Mouse (Mus musculus): ENCODE results near the gene Nemp1.

Nemp1 gene

DNA sequence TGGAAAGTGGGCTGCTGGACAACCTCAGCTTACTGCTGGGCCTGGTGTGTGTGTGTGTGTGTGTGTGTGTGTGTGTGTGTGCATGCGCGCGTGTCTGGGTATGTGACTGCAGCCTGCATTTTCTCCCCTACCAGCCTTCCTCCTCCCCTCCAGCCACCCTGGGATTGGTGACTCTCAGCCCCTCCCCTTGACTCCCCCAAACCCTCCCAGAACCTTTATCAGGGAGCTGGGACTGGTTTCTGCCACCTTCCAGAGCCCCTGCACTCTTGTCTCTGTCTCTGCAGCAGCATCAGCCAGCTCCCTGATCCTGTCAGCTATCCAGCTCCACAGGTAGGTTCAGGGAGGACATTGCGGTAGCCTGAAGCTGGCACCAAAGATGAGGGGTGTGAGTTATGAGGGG lies 58.4 kb downstream of the Nemp1 start:
- no peak for DNase-seq (ENCODE audit: low spot score)

GRCm38 (mm10) chr10:127728437-127728836 lies 61.7 kb downstream of the Nemp1 start:
- no peak for DNase-seq (ENCODE audit: low spot score)

- DNase-seq (ENCODE audit: low spot score) = no peak
Measured at GRCm38 (mm10) chr10:127730285-127730932, 63.7 kb downstream of the Nemp1 start.

GRCm38 (mm10) chr10:127730933-127731310 lies 64.2 kb downstream of the Nemp1 start:
- DNase-seq (ENCODE audit: low spot score) = no peak

DNA sequence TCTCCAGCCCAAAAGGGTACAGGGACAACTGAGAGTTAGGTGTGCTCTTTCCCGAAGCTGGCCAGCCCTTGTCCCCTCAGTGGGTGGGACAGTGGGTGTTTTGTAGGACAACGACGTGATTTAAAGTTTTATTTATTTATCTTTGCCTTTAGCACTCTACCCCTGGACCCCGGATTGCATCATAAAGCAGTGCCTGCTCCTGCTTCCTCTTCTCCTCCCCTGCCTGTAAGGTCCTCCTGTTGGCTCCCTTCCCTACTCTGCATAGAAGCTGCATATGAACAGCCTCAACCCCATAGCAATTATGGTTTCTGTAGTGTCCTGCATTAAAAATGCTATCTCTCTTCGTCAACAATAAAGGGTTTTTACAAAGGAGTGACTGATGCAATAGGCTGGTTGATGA lies 64.7 kb downstream of the Nemp1 start:
- no peak for DNase-seq (ENCODE audit: low spot score)

- DNase-seq (ENCODE audit: low spot score) = no peak
Measured at GRCm38 (mm10) chr10:127734434-127734833, 67.7 kb downstream of the Nemp1 start.

- DNase-seq (ENCODE audit: low spot score) = no peak
Measured at GRCm38 (mm10) chr10:127736266-127736665, 69.6 kb downstream of the Nemp1 start.

DNA sequence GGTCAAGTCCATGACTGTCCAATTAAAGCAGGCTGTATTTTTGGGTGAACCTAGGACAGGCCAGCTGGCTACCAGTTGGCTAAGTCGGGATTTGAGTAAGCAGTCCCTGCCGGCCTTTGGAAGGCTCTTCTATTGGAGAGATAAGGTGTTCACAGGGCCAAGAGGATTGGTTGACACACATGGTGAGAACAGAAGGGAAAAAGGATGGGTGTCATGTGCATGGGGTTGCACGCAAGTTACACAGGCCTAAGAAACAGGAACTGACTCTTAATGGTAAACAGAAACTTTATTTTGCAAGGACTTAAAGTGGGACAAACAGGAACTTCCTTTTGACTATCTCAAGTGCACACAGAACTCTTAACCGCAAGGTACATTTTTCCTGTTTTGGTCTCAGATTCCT lies 70.2 kb downstream of the Nemp1 start:
- no peak for DNase-seq (ENCODE audit: low spot score)

DNA sequence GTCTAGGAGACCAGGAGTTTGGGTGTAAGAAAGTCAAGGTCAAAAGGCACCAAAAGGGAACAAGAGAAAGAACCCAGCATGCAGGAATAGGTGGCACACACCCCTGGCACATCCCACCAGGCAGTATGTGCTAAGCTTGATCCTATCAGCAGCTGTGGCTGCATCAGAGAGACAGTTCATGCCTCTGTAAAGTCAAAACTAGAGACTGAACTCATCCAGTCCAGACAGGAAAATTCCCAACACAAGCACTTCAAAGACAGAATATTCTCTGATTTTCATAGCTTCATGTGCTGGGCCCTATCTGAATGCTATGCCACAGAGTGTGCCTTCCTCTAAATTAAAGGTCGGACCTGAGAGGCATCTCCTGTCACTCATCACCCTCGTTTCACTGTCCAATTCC lies 70.9 kb downstream of the Nemp1 start:
- no peak for DNase-seq (ENCODE audit: low spot score)

DNA sequence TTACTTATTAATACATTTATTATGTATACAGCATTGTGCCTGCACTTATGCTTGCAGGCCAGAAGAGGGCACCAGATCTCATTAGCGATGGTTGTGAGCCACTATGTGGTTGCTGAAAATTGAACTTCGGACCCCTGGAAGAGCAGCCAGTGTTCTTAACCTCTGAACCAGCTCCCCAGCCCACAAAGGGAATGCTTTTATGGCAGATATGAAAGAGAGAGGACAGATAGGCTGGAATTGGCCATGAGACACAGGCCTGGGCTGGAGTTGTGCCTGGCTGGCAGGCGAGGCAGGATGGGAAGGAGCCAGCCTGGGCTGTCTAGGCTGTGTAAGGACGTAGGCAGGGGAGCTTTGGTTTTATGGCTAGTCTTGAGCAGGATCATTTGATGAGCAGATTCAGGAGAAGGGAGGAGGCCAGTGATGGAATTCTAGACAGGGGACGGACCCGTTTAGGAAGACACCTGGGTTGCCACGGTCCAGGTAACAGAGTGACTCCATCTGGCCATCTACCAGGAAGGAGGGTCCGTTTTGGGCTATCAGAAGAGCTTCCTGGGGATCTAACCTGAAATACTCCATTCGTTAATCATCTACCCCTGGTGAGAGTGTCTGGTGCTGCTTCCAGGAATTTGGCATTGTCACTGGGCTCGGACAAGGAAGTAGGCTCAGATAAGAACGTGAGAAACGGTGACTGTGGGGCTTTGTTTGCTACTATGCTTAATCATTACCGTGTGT lies 71.6 kb downstream of the Nemp1 start:
- no peak for DNase-seq (ENCODE audit: low spot score)

GRCm38 (mm10) chr10:127739083-127739660 lies 72.5 kb downstream of the Nemp1 start, which contains the start of gene Zbtb39:
TSS of gene Zbtb39 (plus strand) at chr10:127739538.
- DNase-seq (ENCODE audit: low spot score) = peak; percentile 81

GRCm38 (mm10) chr10:127739661-127740161 lies 73.0 kb downstream of the Nemp1 start:
- DNase-seq (ENCODE audit: low spot score) = peak; percentile 26

GRCm38 (mm10) chr10:127744661-127745060 lies 78.0 kb downstream of the Nemp1 start:
- no peak for DNase-seq (ENCODE audit: low spot score)

DNA sequence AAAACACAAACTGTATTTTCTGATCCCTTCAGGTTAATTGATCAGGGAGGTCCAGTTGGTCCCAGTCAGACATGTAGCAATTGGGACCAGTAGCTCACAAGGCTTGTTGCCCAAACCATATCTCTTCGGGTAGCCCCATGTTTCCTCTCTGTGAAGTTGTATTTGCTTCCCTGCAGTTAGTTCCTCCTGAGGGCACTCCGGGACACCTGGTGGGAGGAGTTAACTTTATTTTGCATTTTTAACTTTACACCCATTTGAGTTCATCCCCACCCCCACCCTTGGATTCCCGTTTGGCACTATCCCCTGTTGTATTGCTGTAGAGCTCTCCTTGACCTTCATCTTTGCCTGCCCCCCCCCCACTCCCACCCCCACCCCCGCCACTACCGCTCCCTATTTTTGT lies 79.2 kb downstream of the Nemp1 start:
- DNase-seq (ENCODE audit: low spot score) = no peak

- no peak for DNase-seq (ENCODE audit: low spot score)
Measured at GRCm38 (mm10) chr10:127747254-127747653, 80.6 kb downstream of the Nemp1 start.

DNA sequence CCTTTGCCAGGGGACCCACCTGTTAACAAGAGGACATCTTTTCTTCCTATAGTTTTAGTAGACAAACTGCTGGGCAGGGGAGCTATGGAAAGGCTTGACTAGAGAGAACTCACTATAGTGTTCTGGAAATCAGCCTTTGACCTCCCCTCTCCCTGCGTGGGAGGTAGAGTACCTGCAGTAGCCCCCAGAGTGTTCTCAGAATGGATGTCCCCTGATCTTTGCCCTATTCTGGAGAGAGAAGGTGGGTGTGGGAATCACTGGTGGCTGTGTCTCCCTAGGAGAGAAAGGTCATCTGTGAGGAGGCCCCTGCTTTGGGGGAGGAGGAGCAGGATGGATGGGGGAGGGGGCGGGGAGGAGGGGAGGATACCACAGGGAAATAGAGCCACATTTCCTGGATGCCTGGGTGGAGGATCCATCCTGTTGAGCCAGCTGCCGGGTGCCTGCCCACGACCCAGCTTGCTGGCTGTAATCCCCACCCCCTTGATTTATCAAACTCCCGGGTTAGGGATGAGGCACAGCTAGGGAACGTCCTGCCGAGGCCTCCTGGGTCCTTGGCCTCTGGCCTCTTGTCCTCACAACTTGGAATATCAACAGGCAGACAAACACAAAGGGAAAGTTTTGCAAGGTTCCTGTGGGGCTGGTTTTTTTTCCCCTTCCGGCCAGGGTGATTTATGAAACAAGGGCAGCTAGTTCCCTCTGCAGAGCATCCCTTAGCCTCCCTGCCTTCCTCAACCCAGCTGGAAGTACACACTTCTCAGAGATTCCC lies 82.3 kb downstream of the Nemp1 start:
- peak; percentile 71 for DNase-seq (ENCODE audit: low spot score)

DNA sequence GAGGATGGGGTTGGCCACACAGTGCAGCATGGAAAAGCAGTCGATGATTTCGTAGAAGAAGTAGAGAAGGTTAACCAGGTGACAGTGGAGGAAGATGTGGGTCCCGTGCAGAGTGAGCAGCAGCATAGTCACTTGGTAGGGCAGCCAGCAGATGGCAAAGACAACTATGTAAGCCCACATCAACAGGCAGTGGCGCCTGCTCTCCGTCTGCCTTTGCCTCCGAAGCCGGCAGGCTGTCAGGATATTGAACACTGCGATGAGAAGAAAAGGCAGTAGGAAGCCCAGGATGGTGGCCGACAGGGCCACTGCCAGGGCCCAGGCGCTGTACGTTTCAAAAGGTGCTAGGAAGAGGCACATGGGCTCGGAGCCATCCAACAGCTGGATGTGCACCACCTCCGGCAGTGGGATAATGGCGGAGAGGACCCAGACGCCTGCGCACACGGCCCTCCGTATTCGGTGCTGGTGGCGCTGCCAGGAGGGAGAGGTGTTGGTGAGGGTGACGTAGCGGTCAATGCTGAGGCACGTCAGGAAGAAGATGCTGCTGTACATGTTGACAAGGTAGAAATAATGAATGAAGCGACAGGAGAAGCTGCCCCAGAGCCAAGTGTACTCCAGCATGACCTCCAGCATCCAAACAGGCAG lies 83.6 kb downstream of the Nemp1 start:
- no peak for DNase-seq (ENCODE audit: low spot score)
